Mouse (Mus musculus) common myeloid progenitor, adult 5-6 weeks (primary cell): ENCODE data around the gene Fbxw10. TPM values are rescaled to one million over a fixed set of nuclear protein-coding genes. Genes with fewer than 3 reads are reported as not detected.

Experiments
- ATAC-seq: replicated peaks from 2 replicates; pipeline ENCODE4 v1.8.0; 2016; ENCODE audit warnings: low read depth, mild to moderate bottlenecking, moderate TSS enrichment, inconsistent platforms; ENCODE audit not compliant: poor library complexity, severe bottlenecking
- total RNA-seq: library from RNA; stranded (forward); fragments of 200-1000, 187-1606 nt; gene quantifications from 2 replicates; pipeline ENCODE4 v1.2.3, GENCODE M21; 2017

Gene Fbxw10
- total RNA-seq, 1 experiment from 2014 or later = 1.2 TPM

DNA sequence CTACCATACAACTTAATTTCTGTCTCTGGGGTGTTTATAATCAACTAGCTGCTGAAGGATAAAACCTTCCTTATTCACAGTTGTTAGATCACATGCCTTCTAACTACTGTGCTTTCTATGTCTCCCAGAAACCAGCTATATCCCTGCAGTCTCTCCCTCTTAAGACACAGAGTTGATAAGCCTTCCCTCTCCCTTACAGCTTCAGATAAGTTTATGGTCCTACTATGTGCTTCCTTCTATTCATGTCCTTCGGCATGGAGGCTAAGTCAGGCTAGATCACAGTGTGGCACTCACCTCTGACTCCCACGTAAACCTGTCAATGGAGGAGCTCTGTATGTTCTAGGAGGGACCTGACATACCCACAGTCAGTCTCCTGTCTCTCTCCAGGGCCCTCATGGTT is 16.5 kb upstream of the Fbxw10 start:
- no peak for ATAC-seq

DNA sequence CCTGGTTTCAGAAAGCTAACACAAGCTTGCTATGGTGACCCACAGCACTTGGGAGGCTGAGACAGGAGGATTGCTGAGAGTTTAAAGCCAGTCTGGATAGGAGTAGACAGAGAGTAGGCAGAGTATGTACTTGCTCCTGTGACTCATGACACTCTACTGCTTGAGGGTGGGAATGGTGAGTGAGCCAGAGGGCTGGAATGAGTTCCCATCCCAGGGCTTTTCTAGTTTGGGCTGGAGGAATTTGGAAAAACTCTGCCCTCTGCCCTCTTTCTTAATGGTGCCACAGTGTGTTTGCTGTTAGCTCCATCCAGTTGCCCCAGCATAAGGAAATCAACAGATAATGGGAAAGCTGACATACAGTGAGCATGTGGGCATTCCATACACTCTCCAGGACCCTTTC is 15.0 kb upstream of the Fbxw10 start:
- no peak for ATAC-seq

DNA sequence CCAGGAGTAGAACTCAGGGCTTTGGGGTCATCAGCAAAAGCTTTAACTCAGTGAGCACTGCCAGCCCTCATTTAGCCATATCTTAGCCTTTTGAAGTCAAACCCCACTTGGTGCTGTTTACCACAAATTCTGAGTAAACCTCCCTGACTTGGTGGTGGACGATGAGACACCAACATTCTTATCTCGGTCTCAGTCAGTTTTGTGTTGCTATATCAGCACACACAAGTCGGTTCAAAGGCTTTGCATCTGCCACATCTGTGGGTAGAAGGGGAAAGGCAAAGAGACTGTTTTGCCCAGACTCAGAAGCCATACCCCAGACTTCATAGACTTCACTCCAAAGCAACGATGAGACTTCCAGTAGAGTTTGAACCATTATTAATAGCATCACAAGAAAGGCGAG is 2.3 kb upstream of the Fbxw10 start:
- peak; percentile 33; the same call in 1 of the 2 replicates for ATAC-seq

DNA sequence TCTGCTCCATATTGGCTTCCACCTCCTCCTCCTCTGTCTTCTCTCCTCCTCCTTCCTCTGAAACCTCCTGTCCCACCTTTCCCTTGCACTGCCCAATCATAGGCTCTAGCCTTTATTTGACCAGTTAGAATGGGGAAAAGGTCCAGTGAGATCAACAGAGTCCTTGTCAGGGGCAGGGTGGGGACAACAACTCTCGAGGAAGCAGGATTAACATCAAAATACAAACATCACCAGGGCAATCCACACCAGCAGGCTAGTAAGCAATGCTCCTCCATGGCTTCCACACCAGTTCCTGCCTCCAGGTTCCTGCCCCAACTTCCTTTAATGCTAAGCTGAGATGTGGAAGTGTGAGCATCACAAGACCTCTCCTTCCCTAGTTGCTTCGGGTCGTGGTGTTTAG is 1.1 kb upstream of the Fbxw10 start:
- no peak for ATAC-seq

DNA sequence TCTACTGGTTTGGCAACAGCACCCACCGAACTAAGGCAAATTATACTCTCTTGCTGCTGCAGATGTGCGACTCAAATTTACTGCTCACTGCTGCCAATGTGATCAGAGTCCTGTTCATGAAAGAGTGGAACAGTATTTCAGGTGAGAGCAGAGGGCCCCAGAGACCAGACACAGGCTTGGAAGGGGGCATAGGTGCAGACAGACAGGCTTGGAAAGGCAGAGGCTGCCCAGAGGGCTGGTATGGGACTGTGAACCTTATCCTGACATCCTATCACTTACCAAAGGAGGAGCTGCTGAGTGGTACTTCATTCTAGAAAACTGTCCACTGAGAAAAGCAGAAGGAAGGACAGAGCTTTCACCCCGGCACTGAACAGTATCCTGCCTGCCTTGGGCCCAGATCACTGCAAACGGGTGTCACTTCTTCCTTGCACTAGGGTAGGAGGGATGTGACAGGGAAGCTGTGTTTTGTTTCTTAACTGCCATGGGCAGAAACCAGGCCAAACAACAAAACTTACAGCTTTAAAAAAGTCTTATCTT is 854 bp downstream of the Fbxw10 start:
- ATAC-seq = peak; percentile 56

DNA sequence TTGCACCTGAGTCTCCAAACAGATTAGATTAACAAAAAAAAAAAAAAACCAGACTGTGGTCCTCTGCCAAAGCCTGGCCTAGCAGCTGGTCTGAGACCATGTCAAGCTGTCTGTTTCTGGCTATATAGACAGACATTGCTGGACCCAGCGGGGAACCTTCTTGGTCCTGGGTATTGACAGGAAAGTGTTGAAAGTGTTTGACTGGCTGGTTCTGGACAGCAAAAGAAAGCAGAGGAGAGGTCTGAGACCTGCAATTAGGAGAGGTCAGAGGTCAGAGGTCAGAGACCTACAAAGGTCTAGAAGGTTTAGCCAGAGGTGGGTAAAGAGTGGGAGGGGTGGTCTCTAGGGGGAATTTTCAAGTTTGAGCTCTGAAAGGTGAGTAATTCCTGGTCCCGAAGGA is 1.4 kb downstream of the Fbxw10 start:
- ATAC-seq = no peak

DNA sequence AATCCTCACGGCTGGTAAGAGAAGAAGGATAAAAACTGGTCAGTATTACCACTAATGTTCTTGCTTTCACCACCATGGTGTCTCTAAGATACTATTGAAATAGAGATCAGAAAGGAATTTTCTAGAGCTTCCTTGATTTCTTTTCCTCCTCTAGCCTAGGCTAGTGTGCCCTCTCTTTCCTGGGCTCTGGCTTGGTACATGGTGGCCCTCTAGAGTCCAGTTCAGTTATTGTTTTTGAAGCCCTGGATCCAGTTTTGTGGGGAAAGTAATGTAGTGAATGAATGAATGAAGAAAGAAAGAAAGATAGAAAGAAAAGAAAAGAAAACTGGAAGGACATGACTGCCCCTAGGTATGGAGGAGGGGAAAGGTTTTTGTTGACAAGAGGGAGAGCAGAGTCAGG is 4.3 kb downstream of the Fbxw10 start:
- ATAC-seq = 0 out of 2 replicates have a peak, but pooled peaks have one; percentile 45

DNA sequence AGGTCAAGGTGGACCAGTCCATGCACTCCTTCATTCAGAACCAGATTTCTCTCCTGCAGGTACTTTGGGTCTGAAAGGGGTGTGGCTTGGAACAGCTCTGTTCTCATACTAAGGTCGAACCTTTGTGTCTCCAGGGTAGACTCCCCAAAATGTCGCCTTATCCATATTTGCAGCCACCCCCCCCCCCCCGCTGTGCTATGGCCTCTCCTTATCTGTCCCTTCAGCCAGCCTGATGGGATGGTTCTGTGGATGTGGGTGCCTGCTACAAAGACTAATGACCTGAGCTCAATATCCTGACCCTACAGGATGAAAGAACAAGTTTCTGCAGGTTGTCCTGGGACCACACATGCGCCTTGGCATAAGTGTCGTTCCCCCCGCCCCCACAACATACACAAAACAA is 6.5 kb downstream of the Fbxw10 start:
- no peak; the same call in 1 of the 2 replicates for ATAC-seq

DNA sequence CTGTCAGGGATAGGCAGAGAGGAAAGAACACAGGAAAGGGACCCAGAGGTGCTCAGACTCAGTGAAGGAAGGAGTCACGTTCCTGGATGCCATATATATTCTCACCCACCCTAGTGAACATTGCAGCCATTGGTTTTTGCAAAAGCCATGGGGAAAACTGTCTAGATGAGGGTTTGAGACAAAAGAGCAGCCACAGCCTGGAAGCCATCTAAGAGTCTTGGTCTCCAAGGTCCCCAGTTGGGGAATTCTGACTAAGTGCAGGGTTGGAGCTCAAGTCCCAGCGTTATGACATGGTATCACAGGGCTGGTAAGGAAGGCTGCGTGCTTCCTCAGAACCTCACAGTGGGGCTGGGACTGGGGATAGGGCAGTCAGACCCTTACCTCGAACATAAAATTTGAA is 18.7 kb downstream of the Fbxw10 start:
- ATAC-seq = no peak

DNA sequence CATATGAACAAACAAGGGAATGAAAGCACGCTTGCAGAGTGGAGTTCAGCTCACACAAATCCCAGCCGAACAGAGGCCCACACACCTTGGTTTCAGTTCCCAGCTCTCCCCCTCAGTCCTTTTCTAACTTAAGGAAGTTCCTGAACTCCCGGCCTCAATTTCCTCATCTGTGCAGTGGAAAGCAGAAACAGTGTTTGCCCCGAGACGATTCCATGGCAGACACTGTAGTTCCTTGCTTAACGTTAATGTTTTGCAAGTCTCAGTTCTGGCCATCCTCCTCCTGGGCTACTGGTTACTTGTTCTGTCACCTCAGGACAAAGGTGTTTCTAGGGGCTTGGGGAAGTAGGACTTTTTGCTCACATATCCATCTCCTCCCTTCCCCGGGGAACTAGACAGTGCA is 19.8 kb downstream of the Fbxw10 start:
- ATAC-seq = no peak

DNA sequence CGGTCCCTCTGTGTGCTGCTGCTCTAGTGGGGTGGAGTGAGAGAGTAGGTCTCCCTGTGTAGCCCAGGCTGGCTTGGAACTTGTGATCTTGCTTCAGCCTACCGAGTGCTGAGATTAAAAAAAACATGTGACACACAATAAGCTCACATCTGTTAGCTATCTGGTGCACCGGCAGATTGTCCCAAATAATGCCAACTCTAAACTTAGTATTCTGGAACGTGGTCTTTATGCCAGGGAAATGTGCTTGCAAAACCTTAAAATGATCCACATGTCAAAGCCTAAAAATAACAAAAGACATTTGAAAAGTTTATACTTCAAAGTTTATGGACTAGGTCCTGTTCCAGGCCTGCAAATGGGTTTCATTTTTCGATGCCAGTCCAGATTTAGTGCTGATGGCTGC is 22.3 kb downstream of the Fbxw10 start:
- no peak for ATAC-seq

DNA sequence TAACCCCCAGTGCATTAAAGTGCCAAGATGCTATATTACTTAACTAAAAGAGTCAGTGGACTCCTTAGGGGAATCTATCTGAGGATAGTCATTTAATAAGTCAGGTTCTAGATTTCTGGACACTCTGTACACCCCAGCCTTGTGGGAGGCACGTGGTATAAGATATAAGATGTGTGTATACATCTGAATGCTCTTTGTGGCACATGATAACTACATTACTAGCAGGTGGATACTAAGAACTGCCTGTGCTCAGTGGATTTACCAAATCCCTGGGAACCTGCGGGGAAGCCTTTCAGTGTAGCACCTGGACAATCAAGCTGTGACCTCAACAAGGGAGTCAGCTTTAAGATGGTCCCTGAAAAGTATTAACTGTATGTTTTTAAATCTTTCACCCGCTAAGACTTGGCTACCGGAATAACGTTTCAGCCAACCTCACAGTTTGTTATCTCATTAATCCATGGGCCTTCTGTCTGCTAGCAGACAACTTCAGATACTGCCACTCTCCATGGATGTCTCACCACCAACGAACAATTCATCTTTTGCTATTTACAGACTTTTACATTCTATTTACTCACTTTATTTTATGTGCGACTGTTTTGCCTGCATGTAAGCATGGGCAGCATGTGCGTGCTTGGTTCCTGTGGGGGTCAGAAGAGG is 23.0 kb downstream of the Fbxw10 start:
- ATAC-seq = no peak

DNA sequence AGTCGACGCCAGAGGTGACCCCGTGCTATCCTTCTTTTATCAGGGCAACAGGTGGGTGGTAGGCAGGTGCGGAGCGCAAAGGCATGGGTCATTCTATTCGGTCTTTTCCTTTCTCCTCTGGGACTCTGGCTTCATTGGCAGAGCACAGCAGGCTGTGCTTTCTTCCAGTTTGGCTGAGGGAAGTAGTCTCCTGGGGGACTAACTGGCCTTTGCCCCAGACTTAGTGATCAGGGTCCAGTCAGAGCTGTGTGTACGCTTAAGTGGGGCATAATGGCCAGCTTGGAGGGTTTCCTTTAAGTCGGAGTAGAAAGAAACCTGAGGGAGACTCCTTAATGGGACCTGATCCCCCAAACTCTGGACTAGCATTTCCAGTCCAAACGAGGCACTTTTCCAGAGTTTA is 26.6 kb downstream of the Fbxw10 start:
- no peak for ATAC-seq

DNA sequence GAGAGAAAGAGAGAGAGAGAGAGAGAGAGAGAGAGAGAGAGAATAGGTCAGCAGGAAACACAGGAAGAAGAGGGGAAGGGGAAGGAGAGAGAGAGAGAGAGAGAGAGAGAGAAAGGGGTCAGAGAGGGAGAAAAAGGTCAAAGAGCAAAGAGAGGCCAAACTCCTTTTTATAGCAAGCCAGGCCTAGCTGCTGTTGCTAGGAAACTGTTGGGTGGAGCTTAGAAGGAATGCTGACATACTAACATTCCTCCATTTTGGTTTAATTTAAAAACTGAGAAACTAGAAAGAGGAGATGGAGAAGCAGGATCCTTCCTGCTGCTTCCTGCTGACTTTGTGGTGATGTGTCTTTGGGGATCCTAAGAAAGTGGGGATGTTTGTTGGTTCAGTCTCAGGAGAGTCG is 28.8 kb downstream of the Fbxw10 start:
- ATAC-seq = no peak

DNA sequence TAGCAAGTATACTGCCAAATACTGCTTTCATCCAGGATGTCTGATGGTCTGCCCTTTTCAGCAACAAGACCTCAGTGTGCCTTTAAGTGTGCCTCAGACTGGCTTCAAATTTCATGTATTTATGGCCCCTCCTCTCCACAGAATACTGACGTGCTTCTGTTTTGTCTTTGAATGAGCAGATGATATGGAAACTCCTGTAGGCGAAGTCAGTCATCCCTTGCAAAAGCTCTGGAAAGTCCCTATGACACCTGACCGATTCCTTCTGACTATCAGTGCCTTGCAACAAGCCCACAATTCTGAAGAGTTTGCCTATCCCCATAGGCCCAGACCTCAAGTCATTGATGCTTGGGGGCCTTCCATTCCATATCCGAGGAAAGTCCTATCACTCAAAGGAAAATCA is 29.6 kb downstream of the Fbxw10 start:
- ATAC-seq = no peak

DNA sequence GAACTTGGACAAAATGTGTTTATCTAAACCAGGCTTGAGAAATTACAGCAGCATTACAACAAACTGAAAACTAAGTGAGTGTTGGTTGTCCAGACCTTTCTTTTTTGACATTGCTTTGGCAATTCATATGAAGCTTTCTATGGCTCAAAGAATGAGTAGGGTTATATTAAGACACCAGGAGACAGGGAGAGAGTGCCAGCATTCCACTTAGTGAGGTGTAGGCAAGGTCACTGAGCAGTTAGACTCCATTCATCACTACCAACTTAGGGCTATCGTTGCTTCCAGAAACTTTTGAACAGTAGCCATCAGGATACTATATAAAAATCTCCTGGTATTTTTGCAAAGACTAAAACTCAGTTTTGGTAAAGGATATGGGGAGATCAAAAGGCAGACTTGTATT is 30.5 kb downstream of the Fbxw10 start:
- ATAC-seq = no peak

DNA sequence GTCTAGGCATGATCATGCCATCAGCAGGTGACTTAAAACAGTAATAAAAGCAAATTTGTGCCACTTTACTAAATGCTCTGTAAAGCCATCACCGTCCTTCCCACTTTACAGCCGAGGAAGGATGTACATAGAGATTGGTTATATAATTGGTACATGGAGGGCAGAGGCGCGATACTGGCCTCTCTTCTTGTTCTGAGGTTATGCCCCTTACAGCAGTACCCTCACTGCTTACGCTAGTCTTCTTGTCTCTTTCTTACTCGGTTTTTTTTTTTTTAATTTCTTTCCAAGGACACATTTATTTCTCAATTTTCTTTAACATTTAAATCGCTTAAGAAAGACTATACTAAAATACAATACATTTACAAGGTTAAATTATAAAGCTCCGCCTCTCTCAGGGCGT is 31.9 kb downstream of the Fbxw10 start:
- no peak for ATAC-seq

DNA sequence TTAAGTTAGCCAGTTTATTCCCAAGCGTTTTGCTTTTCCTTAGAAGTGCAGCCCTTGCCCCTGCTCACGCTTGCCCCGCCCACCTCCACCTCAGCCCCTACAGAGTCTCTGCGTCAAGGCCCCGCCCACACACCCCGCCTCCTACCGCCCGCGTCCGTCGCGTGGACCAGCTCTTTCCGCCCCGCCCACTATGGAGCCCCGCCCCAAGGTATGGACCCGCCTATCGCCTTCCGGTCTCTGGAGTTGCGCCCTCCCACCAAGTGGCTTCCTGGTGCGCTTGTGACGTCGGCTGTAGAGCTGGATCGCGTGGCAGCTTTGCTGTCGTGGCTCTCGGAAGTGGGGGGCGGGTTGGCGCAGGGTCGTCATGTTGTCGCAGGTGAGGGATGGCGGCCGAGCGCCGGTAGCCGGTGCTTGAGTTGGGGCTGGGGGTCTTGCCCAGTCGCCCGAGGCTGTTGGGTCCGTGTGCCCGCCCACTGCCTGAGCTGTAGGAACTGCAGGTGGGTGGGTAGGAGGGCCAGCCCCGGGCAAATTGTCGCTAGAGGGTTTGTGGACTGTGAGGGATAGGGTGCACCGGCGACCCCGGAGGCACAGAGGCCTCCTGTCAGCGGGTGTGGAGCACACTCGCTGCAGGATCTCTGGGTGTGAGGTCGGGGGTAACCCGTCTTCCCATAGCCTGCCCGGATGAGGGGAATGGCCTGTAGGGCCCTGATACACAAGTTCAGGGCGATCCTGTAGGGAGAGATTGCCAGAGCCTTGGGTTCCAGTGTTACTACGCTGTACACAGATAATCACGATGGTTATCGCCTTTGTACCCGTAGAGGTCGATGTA is 32.6 kb downstream of the Fbxw10 start, which contains the start of gene Tvp23b:
TSS of gene Tvp23b (plus strand) at position 236 of the 829 bp plus-strand sequence.
- peak; percentile 92 for ATAC-seq

DNA sequence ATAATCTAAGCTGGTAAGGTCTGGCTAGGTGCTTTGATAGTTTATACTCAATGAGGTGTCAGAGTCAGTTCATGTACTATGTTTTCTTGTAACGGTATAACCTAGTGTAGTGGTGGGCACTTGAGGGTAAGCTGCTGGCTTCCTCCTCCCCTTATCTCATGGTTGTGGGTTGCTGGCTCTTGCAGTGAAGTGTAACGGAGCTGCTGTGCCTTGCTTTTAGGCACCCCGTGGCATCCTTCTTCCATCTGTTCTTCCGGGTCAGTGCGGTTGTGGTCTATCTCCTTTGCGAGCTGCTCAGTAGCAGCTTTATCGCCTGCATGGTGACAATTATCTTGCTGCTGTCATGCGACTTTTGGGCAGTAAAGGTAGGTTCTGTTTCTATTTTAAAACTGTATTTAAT is 36.5 kb downstream of the Fbxw10 start:
- peak; percentile 51 for ATAC-seq

DNA sequence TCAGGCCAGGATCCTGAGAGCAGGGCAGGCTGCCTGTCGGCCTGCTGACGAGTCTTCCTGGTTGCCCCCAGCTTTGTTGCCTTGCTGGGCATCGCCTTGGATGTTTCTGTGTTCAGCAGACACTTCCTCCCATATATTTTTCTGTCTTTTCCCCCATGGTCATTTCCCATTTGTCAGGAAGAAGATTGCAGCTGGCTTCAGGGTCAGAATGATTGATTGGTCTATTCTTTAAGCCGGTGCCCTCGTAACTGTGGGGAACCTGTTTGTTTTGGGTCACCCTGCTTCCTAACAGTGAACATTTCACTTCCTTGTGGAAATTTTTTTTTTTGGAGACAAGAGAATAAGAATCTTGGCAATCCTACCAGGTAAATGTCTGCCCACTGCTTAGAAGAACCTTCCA is 38.5 kb downstream of the Fbxw10 start:
- no peak for ATAC-seq

DNA sequence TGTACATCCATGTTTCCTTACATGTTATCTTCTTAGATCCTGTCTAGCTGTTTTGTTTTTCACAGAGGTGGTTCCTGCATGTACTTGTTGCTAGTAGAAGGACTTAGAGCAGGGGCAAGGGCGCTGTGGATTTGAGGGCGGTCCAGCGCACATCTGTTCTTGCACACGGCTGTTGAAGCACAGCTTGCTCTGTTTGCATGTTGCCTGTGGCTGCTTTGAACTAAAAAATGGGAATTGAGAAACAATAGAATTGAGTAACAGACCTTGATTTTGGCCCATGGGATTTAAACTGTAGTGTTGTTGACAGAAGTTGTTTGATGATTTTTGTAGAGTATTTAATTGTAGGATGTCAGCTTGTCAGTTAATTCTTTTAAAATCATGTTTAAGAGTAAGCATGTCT is 43.9 kb downstream of the Fbxw10 start:
- no peak for ATAC-seq
